Mouse (Mus musculus): ENCODE measurements around the gene Btrc. TPM values are rescaled to one million over a fixed set of nuclear protein-coding genes. Genes with fewer than 3 reads are reported as not detected.

Gene Btrc
- polyA plus RNA-seq, 1 experiment from 2014 or later: 63.3 TPM

DNA sequence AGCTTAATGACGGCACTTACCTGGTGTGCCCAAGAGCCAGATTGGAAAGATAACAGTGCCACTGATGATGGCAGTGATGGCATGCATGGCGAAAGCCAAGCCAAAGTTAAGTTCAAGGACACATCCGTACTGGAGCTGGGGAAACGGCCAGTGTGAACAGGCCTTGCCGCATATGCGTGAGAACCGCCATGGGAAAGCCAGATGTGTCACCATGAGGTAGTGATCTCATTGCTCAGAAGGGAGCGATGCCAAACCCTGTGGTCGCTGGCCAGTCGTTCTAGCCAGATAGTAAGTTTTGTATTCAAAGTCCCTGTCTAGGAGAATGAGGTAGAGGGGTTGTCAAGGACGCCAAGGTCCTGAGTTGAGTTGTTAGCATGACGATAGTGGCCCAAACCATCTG lies 152.7 kb downstream of the Btrc start:
- WGBS: 96% methylated on average over 12 of the region's 12 CpGs
- H3K9ac ChIP-seq (ENCODE audit: low read depth, low read length): no peak overlapping the region
- no peaks in the 10 kb centered on the region for H3K4me1 ChIP-seq (replicated peaks; ENCODE audit: control insufficient read depth, insufficient read depth, low read length)
- H3K4me3 ChIP-seq (ENCODE audit: low read depth, low read length): no peak overlapping the region
- H3K27ac ChIP-seq (ENCODE audit: low read depth, low read length): no peak overlapping the region
- no peaks in the 10 kb centered on the region; the same call in 1 of the 2 replicates for H3K36me3 ChIP-seq (ENCODE audit: control insufficient read depth, insufficient read depth, low read length)
- no peaks in the 10 kb centered on the region for H3K9me3 ChIP-seq (ENCODE audit: control insufficient read depth, low read length)
- ATAC-seq (ENCODE audit: low FRiP score) (no peak), DNase-seq (ENCODE audit: low spot score) (no peak)
- H3K27me3 ChIP-seq (ENCODE audit: control insufficient read depth, insufficient read depth, low read length): no peaks in the 10 kb centered on the region
- no peak overlapping the region for H3K4me2 ChIP-seq (replicated peaks; ENCODE audit: low read depth, low read length)

DNA sequence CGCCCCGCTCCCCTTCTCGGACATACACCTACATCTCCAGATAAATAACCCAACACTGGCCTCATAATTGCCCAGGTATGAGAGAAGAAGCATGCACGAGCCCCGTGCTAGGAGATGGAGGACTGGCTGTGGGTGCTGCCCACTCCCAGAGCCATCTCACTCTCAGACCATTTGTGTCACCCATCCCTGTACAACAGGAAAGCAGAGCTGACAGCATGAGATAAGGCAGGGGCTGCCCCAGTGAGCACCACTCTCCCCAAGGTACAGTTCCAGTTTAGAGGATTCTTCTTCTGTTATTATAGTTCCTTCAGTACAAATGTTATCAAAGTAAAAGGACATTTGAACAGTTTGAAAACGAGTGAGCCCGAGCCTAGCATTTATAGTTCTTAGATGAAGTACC lies 163.8 kb downstream of the Btrc start:
- no peaks in the 10 kb centered on the region for H3K36me3 ChIP-seq (ENCODE audit: control insufficient read depth, insufficient read depth, low read length)
- no peaks in the 10 kb centered on the region for H3K4me1 ChIP-seq (replicated peaks; ENCODE audit: control insufficient read depth, insufficient read depth, low read length)
- H3K27me3 ChIP-seq (ENCODE audit: control insufficient read depth, insufficient read depth, low read length): no peaks in the 10 kb centered on the region
- no peak overlapping the region for H3K9ac ChIP-seq (ENCODE audit: low read depth, low read length)
- ATAC-seq (ENCODE audit: low FRiP score) (no peak), DNase-seq (ENCODE audit: low spot score) (no peak)
- no peak overlapping the region for H3K4me3 ChIP-seq (ENCODE audit: low read depth, low read length)
- no peak overlapping the region for H3K27ac ChIP-seq (ENCODE audit: low read depth, low read length)
- H3K9me3 ChIP-seq (ENCODE audit: control insufficient read depth, low read length): no peaks in the 10 kb centered on the region
- no peak overlapping the region for H3K4me2 ChIP-seq (replicated peaks; ENCODE audit: low read depth, low read length)
- WGBS: 92% methylated on average over 7 of the region's 7 CpGs

DNA sequence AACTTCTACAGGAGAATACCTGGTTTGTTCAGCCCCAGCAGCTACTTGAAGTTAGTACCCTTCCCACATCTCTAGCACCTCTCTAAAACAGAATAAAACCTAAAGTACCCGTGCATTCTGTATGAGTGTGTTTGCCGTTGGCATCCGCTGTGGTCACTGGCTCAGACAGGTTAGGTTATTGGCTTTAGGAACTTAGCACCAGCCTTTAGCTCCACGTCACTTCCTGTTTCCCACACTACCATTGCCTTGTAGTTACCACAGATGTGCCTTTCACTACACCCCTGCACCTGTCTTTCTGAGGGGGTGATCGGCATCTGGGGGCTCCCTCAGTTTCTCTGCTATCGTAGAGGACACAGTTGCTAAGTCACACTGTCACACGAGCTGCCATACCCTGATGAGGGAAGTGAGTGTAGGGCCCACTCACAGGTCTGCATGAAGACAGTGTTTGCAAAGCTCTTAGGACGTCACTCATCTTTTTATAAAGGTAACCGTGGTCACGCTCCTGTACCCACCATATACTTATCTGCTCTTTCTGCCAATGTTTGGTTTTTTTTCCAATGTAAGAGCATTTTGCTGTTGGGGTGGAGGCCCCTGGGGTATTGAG lies 164.5 kb downstream of the Btrc start:
- Histone ChIP-seq H3K9me3 (ENCODE audit: control insufficient read depth, low read length) (no peaks in the 10 kb centered on the region), H3K27me3 (ENCODE audit: control insufficient read depth, insufficient read depth, low read length) (no peaks in the 10 kb centered on the region), H3K4me2 (replicated peaks; ENCODE audit: low read depth, low read length) (no peak overlapping the region), H3K36me3 (ENCODE audit: control insufficient read depth, insufficient read depth, low read length) (no peaks in the 10 kb centered on the region), H3K4me1 (replicated peaks; ENCODE audit: control insufficient read depth, insufficient read depth, low read length) (no peaks in the 10 kb centered on the region), H3K27ac (ENCODE audit: low read depth, low read length) (no peak overlapping the region), H3K9ac (ENCODE audit: low read depth, low read length) (no peak overlapping the region), H3K4me3 (ENCODE audit: low read depth, low read length) (no peak overlapping the region)
- WGBS: 92% methylated on average over 10 of the region's 10 CpGs
- no peak for ATAC-seq (ENCODE audit: low FRiP score)
- no peak for DNase-seq (ENCODE audit: low spot score)

DNA sequence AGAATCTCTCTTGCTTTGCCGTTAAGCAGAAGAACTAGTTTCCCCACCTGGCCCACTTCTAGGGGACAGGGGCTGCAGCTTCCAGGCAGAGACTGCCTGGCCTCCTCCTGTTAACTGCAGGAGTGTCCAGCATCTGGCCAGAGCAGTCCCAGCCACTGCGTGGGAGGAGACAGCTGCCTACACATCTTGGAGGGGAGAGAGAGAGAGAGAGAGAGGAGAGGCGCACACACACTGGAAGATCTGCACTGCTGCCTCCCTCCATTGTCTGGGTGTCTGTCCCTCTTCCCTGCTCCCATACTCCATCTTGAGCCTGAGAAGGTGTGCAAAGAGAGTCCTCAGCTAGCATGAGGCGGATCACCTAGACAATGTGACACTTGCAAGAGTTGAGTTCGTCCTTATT lies 165.8 kb downstream of the Btrc start:
- DNase-seq (ENCODE audit: low spot score) (no peak), ATAC-seq (ENCODE audit: low FRiP score) (no peak)
- 80% methylated on average over 5 of the region's 5 CpGs for WGBS
- H3K4me3 ChIP-seq (ENCODE audit: low read depth, low read length): no peak overlapping the region
- no peak overlapping the region for H3K4me2 ChIP-seq (replicated peaks; ENCODE audit: low read depth, low read length)
- H3K36me3 ChIP-seq (ENCODE audit: control insufficient read depth, insufficient read depth, low read length): no peaks in the 10 kb centered on the region
- no peak overlapping the region for H3K9ac ChIP-seq (ENCODE audit: low read depth, low read length)
- H3K4me1 ChIP-seq (replicated peaks; ENCODE audit: control insufficient read depth, insufficient read depth, low read length): no peaks in the 10 kb centered on the region
- H3K27ac ChIP-seq (ENCODE audit: low read depth, low read length): no peak overlapping the region
- H3K9me3 ChIP-seq (ENCODE audit: control insufficient read depth, low read length): no peaks in the 10 kb centered on the region
- H3K27me3 ChIP-seq (ENCODE audit: control insufficient read depth, insufficient read depth, low read length): no peaks in the 10 kb centered on the region

DNA sequence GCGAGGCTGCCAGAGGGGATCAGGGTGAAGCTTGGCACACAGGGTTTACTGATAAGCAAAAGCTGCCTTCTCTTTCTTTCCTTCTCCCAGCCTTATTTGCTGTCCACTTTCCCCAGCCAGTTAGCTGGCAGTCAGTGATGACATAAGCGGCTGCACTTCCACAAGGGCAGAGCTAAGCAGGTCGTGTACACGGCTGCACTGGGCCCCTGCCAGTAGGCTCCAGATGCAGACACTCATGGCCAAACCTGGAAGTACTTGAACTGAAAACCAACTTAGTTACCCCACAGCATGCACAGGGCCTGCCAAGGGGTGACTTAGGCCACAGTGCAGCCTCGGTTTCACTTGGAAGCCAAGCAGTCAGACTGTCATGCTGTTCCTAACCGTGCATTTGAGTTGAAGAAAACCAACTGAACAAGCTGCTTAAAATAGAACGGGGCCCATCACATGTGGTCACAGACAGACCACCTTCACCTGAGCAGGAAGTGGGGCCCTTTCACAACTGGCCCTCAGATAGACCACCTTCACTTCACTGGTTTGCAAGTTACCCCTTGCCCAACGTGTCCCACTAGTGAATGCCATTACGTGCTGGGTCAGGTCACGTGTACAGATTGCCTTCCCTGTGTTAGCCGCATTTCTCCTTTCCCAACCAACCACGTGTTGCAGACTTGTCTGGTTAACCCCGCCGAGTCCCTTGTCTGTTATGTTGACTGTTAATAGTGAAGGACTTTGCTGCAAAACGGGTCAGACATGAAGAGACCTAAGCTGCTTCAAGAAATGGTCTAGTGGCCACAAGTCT lies 166.9 kb downstream of the Btrc start:
- Histone ChIP-seq H3K27me3 (ENCODE audit: control insufficient read depth, insufficient read depth, low read length) (no peaks in the 10 kb centered on the region), H3K4me1 (replicated peaks; ENCODE audit: control insufficient read depth, insufficient read depth, low read length) (no peaks in the 10 kb centered on the region), H3K4me2 (replicated peaks; ENCODE audit: low read depth, low read length) (no peak overlapping the region), H3K9ac (ENCODE audit: low read depth, low read length) (no peak overlapping the region), H3K4me3 (ENCODE audit: low read depth, low read length) (no peak overlapping the region), H3K36me3 (ENCODE audit: control insufficient read depth, insufficient read depth, low read length) (no peaks in the 10 kb centered on the region), H3K9me3 (ENCODE audit: control insufficient read depth, low read length) (no peaks in the 10 kb centered on the region), H3K27ac (ENCODE audit: low read depth, low read length) (no peak overlapping the region)
- ATAC-seq (ENCODE audit: low FRiP score) (no peak), DNase-seq (ENCODE audit: low spot score) (no peak)
- WGBS: 89% methylated on average over 15 of the region's 15 CpGs

GRCm38 (mm10) chr19:45531554-45531953 lies 168.0 kb downstream of the Btrc start:
- no peak for ATAC-seq (ENCODE audit: low FRiP score)
- H3K36me3 ChIP-seq (ENCODE audit: control insufficient read depth, insufficient read depth, low read length): no peaks in the 10 kb centered on the region
- no peak overlapping the region for H3K4me3 ChIP-seq (ENCODE audit: low read depth, low read length)
- no peak overlapping the region for H3K4me2 ChIP-seq (replicated peaks; ENCODE audit: low read depth, low read length)
- H3K9me3 ChIP-seq (ENCODE audit: control insufficient read depth, low read length): no peaks in the 10 kb centered on the region
- no peaks in the 10 kb centered on the region for H3K4me1 ChIP-seq (replicated peaks; ENCODE audit: control insufficient read depth, insufficient read depth, low read length)
- WGBS: 66% methylated on average over 6 of the region's 6 CpGs
- DNase-seq (ENCODE audit: low spot score): no peak
- no peaks in the 10 kb centered on the region for H3K27me3 ChIP-seq (ENCODE audit: control insufficient read depth, insufficient read depth, low read length)
- no peak overlapping the region for H3K27ac ChIP-seq (ENCODE audit: low read depth, low read length)
- H3K9ac ChIP-seq (ENCODE audit: low read depth, low read length): no peak overlapping the region

DNA sequence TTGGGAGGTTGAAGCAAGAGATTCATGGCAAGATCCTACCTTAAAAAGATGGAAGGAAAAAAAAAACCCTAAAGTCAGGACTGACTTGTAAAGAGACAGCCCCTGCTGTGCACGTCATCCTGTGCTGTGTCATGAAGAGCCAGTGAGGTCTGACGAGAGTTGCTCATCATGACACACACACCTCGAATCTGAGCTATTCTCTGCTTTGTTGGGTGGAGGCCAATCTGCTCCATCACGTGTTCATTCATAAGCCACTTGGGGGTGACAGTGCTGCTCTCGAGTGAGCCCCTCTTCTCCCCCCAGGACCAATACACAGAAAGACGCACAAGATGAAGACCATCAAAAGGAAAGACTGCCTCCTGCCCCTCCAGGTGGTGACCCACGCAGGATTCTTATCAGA lies 170.1 kb downstream of the Btrc start:
- ATAC-seq (ENCODE audit: low FRiP score) (no peak), DNase-seq (ENCODE audit: low spot score) (no peak)
- Histone ChIP-seq H3K4me3 (ENCODE audit: low read depth, low read length) (no peak overlapping the region), H3K36me3 (ENCODE audit: control insufficient read depth, insufficient read depth, low read length) (no peaks in the 10 kb centered on the region), H3K27me3 (ENCODE audit: control insufficient read depth, insufficient read depth, low read length) (peaks cover under 1% of the 10 kb centered on the region; the same call in 1 of the 2 replicates), H3K9me3 (ENCODE audit: control insufficient read depth, low read length) (no peaks in the 10 kb centered on the region), H3K27ac (ENCODE audit: low read depth, low read length) (no peak overlapping the region), H3K9ac (ENCODE audit: low read depth, low read length) (no peak overlapping the region), H3K4me2 (replicated peaks; ENCODE audit: low read depth, low read length) (no peak overlapping the region), H3K4me1 (replicated peaks; ENCODE audit: control insufficient read depth, insufficient read depth, low read length) (no peaks in the 10 kb centered on the region)
- 65% methylated on average over 7 of the region's 7 CpGs for WGBS

GRCm38 (mm10) chr19:45535214-45535735 lies 171.7 kb downstream of the Btrc start:
- no peak for DNase-seq (ENCODE audit: low spot score)
- no peaks in the 10 kb centered on the region for H3K36me3 ChIP-seq (ENCODE audit: control insufficient read depth, insufficient read depth, low read length)
- H3K27ac ChIP-seq (ENCODE audit: low read depth, low read length): no peak overlapping the region
- H3K9ac ChIP-seq (ENCODE audit: low read depth, low read length): no peak overlapping the region
- H3K9me3 ChIP-seq (ENCODE audit: control insufficient read depth, low read length): no peaks in the 10 kb centered on the region
- H3K4me1 ChIP-seq (replicated peaks; ENCODE audit: control insufficient read depth, insufficient read depth, low read length): no peaks in the 10 kb centered on the region
- peaks cover 8% of the 10 kb centered on the region for H3K27me3 ChIP-seq (ENCODE audit: control insufficient read depth, insufficient read depth, low read length)
- WGBS: 82% methylated on average over 8 of the region's 8 CpGs
- no peak overlapping the region for H3K4me3 ChIP-seq (ENCODE audit: low read depth, low read length)
- ATAC-seq (ENCODE audit: low FRiP score): no peak
- no peak overlapping the region for H3K4me2 ChIP-seq (replicated peaks; ENCODE audit: low read depth, low read length)

- Histone ChIP-seq H3K9ac (ENCODE audit: low read depth, low read length) (no peak overlapping the region), H3K27ac (ENCODE audit: low read depth, low read length) (no peak overlapping the region), H3K9me3 (ENCODE audit: control insufficient read depth, low read length) (no peaks in the 10 kb centered on the region), H3K27me3 (ENCODE audit: control insufficient read depth, insufficient read depth, low read length) (peaks cover 14% of the 10 kb centered on the region), H3K4me1 (replicated peaks; ENCODE audit: control insufficient read depth, insufficient read depth, low read length) (peaks cover 1% of the 10 kb centered on the region), H3K36me3 (ENCODE audit: control insufficient read depth, insufficient read depth, low read length) (no peaks in the 10 kb centered on the region), H3K4me3 (ENCODE audit: low read depth, low read length) (no peak overlapping the region), H3K4me2 (replicated peaks; ENCODE audit: low read depth, low read length) (no peak overlapping the region)
- DNase-seq (ENCODE audit: low spot score) (no peak), ATAC-seq (ENCODE audit: low FRiP score) (0 out of 2 replicates have a peak, but pooled peaks have one; percentile 26)
- 63% methylated on average over 6 of the region's 6 CpGs for WGBS
These were observed 172.4 kb downstream of the Btrc start for GRCm38 (mm10) chr19:45535929-45536328.

All from hindbrain, embryonic 11.5 days (tissue).